In genomic region chr1:190334053-190334452, GRCm38 (mm10) we compare ENCODE assay signal across 17 mouse cellular contexts.
DNase-seq lines count a peak whose midpoint lies in the region; ATAC-seq lines count a peak whose summit lies in the region.
"Had no signal": no experiment of that assay in that cellular context is flagged by ENCODE, and none has a peak within 500 bp of the region (broad histone marks: within the 10 kb centered on the region; RNA-seq: fewer than 3 reads in every experiment).

No protein-coding gene starts in this region.

- peak; percentile 11 for DNase-seq in embryo, embryonic 10 days (ENCODE audit: low spot score)
- no peak for DNase-seq in embryo, embryonic 10.5 days (ENCODE audit: low spot score)
- DNase-seq in layer of hippocampus, adult 18-20 months (ENCODE audit: low spot score in 2 of 2) = peak; percentile 28 to 72
- no peak for DNase-seq in kidney, adult 18-20 months
- DNase-seq: B cell, adult 2 months; kidney, adult 11 months; right cerebral cortex, postnatal 4 days; thymus, postnatal 4 days had no signal

- no peak overlapping the region for H3K4me3 ChIP-seq in forebrain, embryonic 12.5 days (replicated peaks)
- H3K4me3 ChIP-seq in midbrain, embryonic 15.5 days = no peak overlapping the region
- H3K4me3 ChIP-seq: megakaryocyte, embryonic 14.5 days; stomach, embryonic 15.5 days had no signal

- no peaks in the 10 kb centered on the region for H3K9me3 ChIP-seq in forebrain, embryonic 12.5 days
- no peaks in the 10 kb centered on the region for H3K9me3 ChIP-seq in midbrain, embryonic 15.5 days
- H3K9me3 ChIP-seq: stomach, embryonic 15.5 days had no signal

- peaks cover 14% of the 10 kb centered on the region for H3K4me1 ChIP-seq in forebrain, embryonic 12.5 days
- peaks cover 4% of the 10 kb centered on the region; the same call in 1 of the 2 replicates for H3K4me1 ChIP-seq in midbrain, embryonic 15.5 days
- H3K4me1 ChIP-seq: megakaryocyte, embryonic 14.5 days; stomach, embryonic 15.5 days had no signal

- 32% methylated on average over 8 of the region's 8 CpGs for WGBS in forebrain, embryonic 12.5 days
- 28% methylated on average over 8 of the region's 8 CpGs for WGBS in midbrain, embryonic 15.5 days

- H3K27me3 ChIP-seq in forebrain, embryonic 12.5 days = peaks cover 27% of the 10 kb centered on the region
- H3K27me3 ChIP-seq in midbrain, embryonic 15.5 days (replicated peaks) = no peaks in the 10 kb centered on the region; the same call in 1 of the 2 replicates
- H3K27me3 ChIP-seq: megakaryocyte, embryonic 14.5 days; stomach, embryonic 15.5 days had no signal

- ATAC-seq in forebrain, embryonic 12.5 days (ENCODE audit: low FRiP score) = peak; percentile 76
- peak; percentile 56; the same call in 1 of the 2 replicates for ATAC-seq in midbrain, embryonic 15.5 days (replicated peaks)
- no peak for ATAC-seq in megakaryocyte-erythroid progenitor cell, adult 5-6 weeks (replicated peaks; ENCODE audit: low FRiP score, low TSS enrichment, poor library complexity, severe bottlenecking)
- no peak for ATAC-seq in megakaryocyte progenitor cell, adult 5-6 weeks (replicated peaks; ENCODE audit: poor library complexity)
- ATAC-seq: activated CD4-positive, CD25-positive, alpha-beta regulatory T cell, adult 4 months had no signal

- H3K36me3 ChIP-seq in forebrain, embryonic 12.5 days (replicated peaks) = no peaks in the 10 kb centered on the region
- no peaks in the 10 kb centered on the region for H3K36me3 ChIP-seq in midbrain, embryonic 15.5 days (replicated peaks)
- H3K36me3 ChIP-seq: G1E; stomach, embryonic 15.5 days had no signal

- H3K27ac ChIP-seq in forebrain, embryonic 12.5 days = no peak overlapping the region
- no peak overlapping the region for H3K27ac ChIP-seq in midbrain, embryonic 15.5 days
- H3K27ac ChIP-seq: liver, embryonic 14.5 days; stomach, embryonic 15.5 days had no signal

- H3K4me2 ChIP-seq in forebrain, embryonic 12.5 days = no peak overlapping the region
- no peak overlapping the region for H3K4me2 ChIP-seq in midbrain, embryonic 15.5 days
- H3K4me2 ChIP-seq: stomach, embryonic 15.5 days had no signal

- H3K9ac ChIP-seq in forebrain, embryonic 12.5 days = no peak overlapping the region
- H3K9ac ChIP-seq in midbrain, embryonic 15.5 days = no peak overlapping the region
- H3K9ac ChIP-seq: liver, embryonic 14.5 days; stomach, embryonic 15.5 days had no signal

Comparison
In these comparisons a context has a peak if more than half of its experiments do, and no peak if none do; other contexts are left out.
1. DNase-seq: peak in embryo, embryonic 10 days (single experiment) and layer of hippocampus, adult 18-20 months (2 of 2); none in embryo, embryonic 10.5 days (single experiment) and kidney, adult 18-20 months (single experiment).
2. ATAC-seq: peak in forebrain, embryonic 12.5 days (single experiment) and midbrain, embryonic 15.5 days (single experiment); none in megakaryocyte-erythroid progenitor cell, adult 5-6 weeks (single experiment) and megakaryocyte progenitor cell, adult 5-6 weeks (single experiment).